Mouse (Mus musculus): ENCODE results near the gene Ube2k.

DNA sequence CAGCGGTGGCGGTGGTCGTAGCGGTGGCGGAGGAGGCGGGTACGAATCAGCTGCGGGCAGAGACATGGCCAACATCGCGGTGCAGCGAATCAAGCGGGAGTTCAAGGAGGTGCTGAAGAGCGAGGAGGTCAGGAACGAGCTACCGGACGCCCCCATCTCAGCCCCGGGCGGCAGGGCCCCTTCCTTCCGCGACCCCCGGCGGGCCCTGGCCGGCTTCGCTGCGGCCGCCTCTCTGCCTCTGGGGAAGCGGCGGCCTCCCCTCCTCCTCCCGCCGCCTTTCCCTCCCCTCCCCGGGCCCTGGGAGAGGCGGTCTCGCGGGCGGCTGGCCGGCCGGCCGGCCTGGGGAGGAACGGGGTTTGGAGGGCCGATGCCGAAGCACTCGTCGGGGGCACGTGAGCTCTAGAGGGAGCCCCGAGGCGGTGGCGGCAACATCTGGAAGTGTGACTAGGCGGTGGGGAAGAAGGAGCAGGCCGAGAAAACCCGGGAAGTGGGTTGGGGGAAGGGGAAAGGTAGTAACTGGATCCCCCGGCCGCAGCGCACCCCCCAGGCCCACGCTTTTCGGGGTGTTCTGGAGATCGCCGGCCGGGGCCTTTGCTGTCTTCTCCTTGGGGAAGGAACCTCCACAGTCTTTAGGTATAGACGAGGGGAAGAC, 513 bp downstream of the Ube2k start:
- TF ChIP-seq ZKSCAN1 (IDR thresholded peaks at IDR 0.05; ENCODE audit: borderline replicate concordance, low read depth, low read length): no peak
- peak; percentile 79; the same call in 1 of the 2 replicates for TF ChIP-seq MAX (IDR thresholded peaks at IDR 0.05; ENCODE audit: low read length)
- no peak for TF ChIP-seq CTCF (conservative IDR thresholded peaks at IDR 0.05 in 1 of 2, IDR thresholded peaks at IDR 0.05 in 1 of 2; ENCODE audit: low read depth in 2 of 2, low read length in 2 of 2)
- TF ChIP-seq SIN3A (IDR thresholded peaks at IDR 0.05; ENCODE audit: low read length): peak; percentile 77; the same call in 1 of the 2 replicates
- TF ChIP-seq POLR2A (IDR thresholded peaks at IDR 0.05; ENCODE audit: low read depth, low read length): no peak
- TF ChIP-seq SMC3 (IDR thresholded peaks at IDR 0.05; ENCODE audit: low read depth, low read length): no peak
- TF ChIP-seq ETS1 (conservative IDR thresholded peaks at IDR 0.05; ENCODE audit: low read depth, low read length): no peak
- TF ChIP-seq CHD1 (IDR thresholded peaks at IDR 0.05; ENCODE audit: low read depth, low read length): no peak; the same call in none of the 2 replicates
- peak; percentile 25; the same call in 1 of the 2 replicates for TF ChIP-seq TCF12 (IDR thresholded peaks at IDR 0.05; ENCODE audit: low read depth, low read length)
- TF ChIP-seq BHLHE40 (IDR thresholded peaks at IDR 0.05; ENCODE audit: low read depth, low read length): peak; percentile 88
